Mouse (Mus musculus) bone marrow macrophage, adult 2 months (primary cell): ENCODE measurements around the gene Mtor.

Experiments used
- CTCF ChIP-seq: IDR thresholded peaks from 2 replicates; pipeline ENCODE4 v1.5.1; 2012; ENCODE audit warnings: low read depth, mild to moderate bottlenecking, low read length, moderate library complexity
- POLR2A ChIP-seq: IDR thresholded peaks from 2 replicates; pipeline ENCODE4 v1.6.1; 2012; ENCODE audit warnings: mild to moderate bottlenecking, low read depth, low read length, borderline replicate concordance

DNA sequence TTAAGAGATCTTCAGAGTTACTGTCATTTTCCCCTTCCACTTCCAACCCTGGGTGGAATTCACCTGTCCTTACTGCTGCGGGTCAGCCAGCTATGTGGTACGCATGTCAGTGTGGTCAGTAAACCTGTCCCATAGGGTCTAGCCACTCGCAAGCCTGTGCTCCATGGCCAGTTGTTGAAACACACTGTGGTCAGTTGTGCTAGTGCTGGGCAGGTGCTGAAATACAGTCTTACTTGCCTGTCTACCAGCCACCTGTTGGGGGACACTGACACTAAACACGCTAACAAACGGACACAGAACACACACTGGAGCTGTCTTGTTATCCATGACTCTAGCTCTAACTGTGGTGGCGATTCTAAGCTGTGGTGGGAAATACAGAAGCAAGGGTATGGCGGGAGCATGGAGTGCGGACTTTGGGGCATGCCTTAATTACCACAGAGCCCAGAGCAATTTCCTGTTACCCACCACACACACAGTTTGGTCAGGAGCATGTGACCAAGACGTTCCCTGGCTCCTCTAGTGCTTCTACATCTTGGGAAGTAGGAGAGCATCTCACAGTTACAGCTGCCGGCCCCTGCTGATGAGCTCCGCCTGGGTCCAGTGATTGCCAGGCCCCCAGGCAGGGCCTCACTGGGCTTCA is 17.4 kb upstream of the Mtor start:
- TF ChIP-seq CTCF (no peak), POLR2A (no peak)
